Mouse (Mus musculus) liver, adult 2 months (tissue): ENCODE results near the gene Ncf1.

Source experiments
- CTCF ChIP-seq: fragments of 200-500 bp; IDR thresholded peaks from 2 replicates; pipeline ENCODE4 v1.5.1; 2011; ENCODE audit warnings: low read depth, low read length, control low read depth
- POLR2A ChIP-seq: fragments of 200-500 bp; IDR thresholded peaks from 2 replicates; pipeline ENCODE4 v1.6.1; 2011; ENCODE audit warnings: low read length, control low read depth; ENCODE audit not compliant: insufficient read depth; ENCODE audit errors: extremely low read depth

- TF ChIP-seq CTCF, result no peak
- no peak for TF ChIP-seq POLR2A
These were observed 46.3 kb downstream of the Ncf1 start for GRCm38 (mm10) chr5:134183162-134183561.
